Mouse (Mus musculus): ENCODE results near the gene Map2k6.

GRCm38 (mm10) chr11:110444576-110444975 is 45.7 kb downstream of the Map2k6 start:
- TF ChIP-seq CTCF (IDR thresholded peaks at IDR 0.05; ENCODE audit: low read depth) (no peak), EP300 (IDR thresholded peaks at IDR 0.05; ENCODE audit: low read depth) (no peak)

Measured in liver, postnatal 0 days (tissue).